Mouse (Mus musculus): ENCODE results near the gene Tekt5. TPM values are rescaled to one million over a fixed set of nuclear protein-coding genes. Genes with fewer than 3 reads are reported as not detected.

Tekt5 gene
- polyA plus RNA-seq, 1 experiment, result 10.9 TPM

DNA sequence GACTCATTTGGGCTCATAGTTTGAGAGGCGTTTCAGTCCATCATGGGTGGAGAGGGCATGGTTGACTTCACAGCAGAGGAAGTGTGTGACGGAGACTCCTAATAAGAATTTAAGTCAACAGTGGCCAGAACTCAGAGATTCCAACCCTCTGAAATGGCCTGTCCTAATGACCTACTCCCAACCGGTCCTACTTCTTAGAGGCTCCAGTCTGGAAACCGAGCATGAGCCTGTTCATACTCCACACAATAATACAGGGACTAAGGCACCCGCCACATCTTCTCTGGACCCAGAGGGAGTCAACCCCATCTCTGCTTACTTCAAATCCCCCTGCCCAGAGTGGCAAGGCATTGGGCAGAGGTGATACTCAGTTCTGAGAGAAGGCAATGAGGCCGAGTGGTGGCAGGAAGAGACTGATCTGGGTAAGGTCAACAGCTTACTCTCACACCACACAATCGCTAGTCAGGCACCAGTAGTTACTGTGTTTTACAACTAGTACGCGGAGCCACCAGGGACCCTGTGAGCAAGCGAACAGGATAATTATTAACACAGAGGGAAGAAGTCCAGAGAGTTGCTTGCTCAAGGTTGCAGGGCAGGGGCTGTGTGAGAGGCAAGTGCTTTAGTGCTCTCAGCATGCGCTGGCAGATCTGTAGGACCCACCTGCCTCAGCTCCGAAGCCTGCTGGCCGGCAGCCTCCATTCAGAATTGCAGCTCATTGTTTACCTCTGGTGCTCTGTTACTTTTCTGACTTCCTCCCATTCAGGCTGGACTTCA, 67.5 kb downstream of the Tekt5 start:
- no peaks in the 10 kb centered on the region for H3K4me1 ChIP-seq (ENCODE audit: control insufficient read depth, insufficient read depth, low read length)
- H3K4me3 ChIP-seq (ENCODE audit: insufficient read depth, low read length), result no peak overlapping the region
- TF ChIP-seq CTCF (IDR thresholded peaks at IDR 0.05; ENCODE audit: extremely low read depth, insufficient read depth, low read length) (no peak), POLR2A (IDR thresholded peaks at IDR 0.05; ENCODE audit: extremely low read depth, insufficient read depth, low read length) (no peak)
- H3K27ac ChIP-seq (ENCODE audit: insufficient read depth, low read length), result no peak overlapping the region

DNA sequence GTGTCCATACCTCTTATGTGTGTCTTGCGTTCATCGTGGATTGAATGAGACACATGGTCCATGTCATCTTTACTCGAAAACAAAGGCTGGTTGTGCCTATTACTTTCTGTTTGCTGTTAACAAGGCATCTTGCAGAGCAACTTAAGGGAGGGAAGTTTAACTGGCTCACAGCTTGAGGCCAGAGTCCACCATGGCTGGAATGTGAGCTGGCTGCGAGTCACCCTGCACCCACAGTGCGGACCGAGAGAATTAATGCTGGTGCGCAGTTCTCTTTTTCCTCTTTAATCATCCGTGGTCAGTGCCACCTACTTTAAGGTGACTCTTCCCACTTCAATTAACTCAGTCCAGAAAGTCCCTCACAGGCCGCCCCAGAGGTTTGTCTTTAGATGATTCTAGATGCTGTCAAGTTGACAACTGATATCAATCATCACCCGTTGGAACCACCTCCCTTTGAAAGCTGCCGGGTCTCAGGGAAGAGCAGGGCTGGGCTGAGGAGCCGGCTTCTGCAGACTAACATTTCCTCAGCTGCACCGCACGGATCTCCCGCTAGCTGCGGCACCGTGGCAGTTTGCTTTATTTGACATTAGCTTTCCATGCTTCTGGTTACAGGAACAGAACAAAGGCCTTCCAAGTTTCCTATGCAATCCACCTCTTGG, 75.2 kb downstream of the Tekt5 start:
- no peaks in the 10 kb centered on the region for H3K4me1 ChIP-seq (ENCODE audit: control insufficient read depth, insufficient read depth, low read length)
- no peak overlapping the region for H3K4me3 ChIP-seq (ENCODE audit: insufficient read depth, low read length)
- TF ChIP-seq CTCF (IDR thresholded peaks at IDR 0.05; ENCODE audit: extremely low read depth, insufficient read depth, low read length), result no peak
- TF ChIP-seq POLR2A (IDR thresholded peaks at IDR 0.05; ENCODE audit: extremely low read depth, insufficient read depth, low read length), result no peak
- H3K27ac ChIP-seq (ENCODE audit: insufficient read depth, low read length), result no peak overlapping the region

DNA sequence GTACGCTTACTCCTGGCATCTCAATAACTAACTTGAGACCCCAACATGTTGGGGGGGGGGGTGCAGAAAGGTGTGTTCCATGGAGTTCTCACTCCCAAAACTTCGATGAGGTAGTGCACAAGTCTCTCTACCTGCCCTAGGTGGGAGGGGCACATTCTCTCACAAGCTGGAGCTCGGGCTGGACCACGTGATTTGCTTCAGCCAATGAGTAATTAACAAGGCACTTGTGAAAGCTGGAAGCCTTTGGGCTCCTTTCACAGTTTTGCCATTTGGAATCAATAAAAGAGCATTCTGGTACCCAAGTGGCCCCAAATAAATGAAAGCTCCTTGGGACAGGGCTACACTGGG, 78.1 kb downstream of the Tekt5 start:
- no peaks in the 10 kb centered on the region; the same call in 1 of the 2 replicates for H3K4me1 ChIP-seq (ENCODE audit: control insufficient read depth, insufficient read depth, low read length)
- TF ChIP-seq POLR2A (IDR thresholded peaks at IDR 0.05; ENCODE audit: extremely low read depth, insufficient read depth, low read length) (no peak), CTCF (IDR thresholded peaks at IDR 0.05; ENCODE audit: extremely low read depth, insufficient read depth, low read length) (no peak)
- no peak overlapping the region for H3K4me3 ChIP-seq (ENCODE audit: insufficient read depth, low read length)
- no peak overlapping the region for H3K27ac ChIP-seq (ENCODE audit: insufficient read depth, low read length)

DNA sequence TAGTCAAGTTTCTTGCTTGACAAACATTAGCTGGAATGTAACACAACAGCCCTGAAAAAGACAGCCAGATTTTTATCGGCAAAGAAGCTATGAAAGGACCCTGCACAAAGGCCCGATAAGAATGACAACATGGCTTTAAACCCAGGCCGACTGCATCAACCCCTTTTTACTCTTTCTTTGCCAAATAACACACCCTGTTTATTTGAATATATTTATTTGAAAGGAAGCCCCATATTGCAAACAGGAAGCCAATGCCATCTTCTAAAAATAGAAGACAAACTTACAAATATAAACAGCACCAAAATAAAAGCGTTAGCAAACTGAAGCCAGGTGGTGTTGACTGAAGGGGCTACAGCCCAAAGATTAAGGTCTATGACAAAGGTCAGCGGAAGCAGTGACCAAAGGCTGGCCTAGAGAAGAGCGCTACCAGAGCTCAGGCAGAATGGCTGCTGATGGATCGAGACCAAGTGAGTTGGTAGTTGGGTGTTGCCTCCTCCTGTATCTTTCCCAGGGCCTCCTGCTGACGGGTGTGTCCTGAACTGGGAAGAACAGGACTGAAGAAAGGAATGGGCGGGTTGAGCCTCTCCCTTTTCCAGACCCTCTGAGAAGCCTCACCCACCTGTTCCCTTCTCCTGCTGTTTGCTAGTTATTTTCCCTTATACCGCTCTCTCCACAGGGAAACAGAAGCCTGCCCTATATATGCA, 78.6 kb downstream of the Tekt5 start:
- Histone ChIP-seq H3K4me1 (ENCODE audit: control insufficient read depth, insufficient read depth, low read length) (no peaks in the 10 kb centered on the region; the same call in 1 of the 2 replicates), H3K27ac (ENCODE audit: insufficient read depth, low read length) (no peak overlapping the region), H3K4me3 (ENCODE audit: insufficient read depth, low read length) (no peak overlapping the region)
- TF ChIP-seq POLR2A (IDR thresholded peaks at IDR 0.05; ENCODE audit: extremely low read depth, insufficient read depth, low read length) (no peak), CTCF (IDR thresholded peaks at IDR 0.05; ENCODE audit: extremely low read depth, insufficient read depth, low read length) (no peak)

DNA sequence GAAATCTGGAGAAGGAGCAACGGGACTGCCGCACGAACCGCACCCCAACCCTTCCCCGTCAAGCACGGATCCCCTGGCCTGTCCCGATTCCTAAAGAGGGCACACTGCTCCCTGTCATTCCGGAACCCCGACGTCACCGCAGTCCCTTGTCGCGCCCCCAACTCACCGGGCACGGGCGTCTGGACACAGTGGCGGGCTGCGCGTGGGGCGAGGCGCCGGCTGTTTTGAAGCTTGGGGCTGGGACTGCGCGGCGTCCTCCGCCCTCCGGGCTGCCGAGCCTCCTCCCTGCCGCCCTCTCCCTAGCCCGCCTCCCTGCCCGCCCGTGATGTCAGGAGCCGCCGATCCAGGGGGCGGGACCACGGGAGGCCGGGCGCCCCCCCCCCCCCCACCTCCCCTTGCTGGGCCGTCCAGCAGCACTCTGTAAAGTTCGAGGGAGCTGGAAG, 81.6 kb downstream of the Tekt5 start, which contains the start of gene Emp2:
Emp2 (minus strand) TSS at position 323 of the 443 bp plus-strand sequence.
- Histone ChIP-seq H3K27ac (ENCODE audit: insufficient read depth, low read length) (no peak within 1 kb of the TSS), H3K4me3 (ENCODE audit: insufficient read depth, low read length) (peak within 1 kb of the TSS; percentile 44), H3K4me1 (ENCODE audit: control insufficient read depth, insufficient read depth, low read length) (no peaks in the 10 kb centered on the region; the same call in 1 of the 2 replicates)
- TF ChIP-seq CTCF (IDR thresholded peaks at IDR 0.05; ENCODE audit: extremely low read depth, insufficient read depth, low read length) (no peak), POLR2A (IDR thresholded peaks at IDR 0.05; ENCODE audit: extremely low read depth, insufficient read depth, low read length) (no peak)

DNA sequence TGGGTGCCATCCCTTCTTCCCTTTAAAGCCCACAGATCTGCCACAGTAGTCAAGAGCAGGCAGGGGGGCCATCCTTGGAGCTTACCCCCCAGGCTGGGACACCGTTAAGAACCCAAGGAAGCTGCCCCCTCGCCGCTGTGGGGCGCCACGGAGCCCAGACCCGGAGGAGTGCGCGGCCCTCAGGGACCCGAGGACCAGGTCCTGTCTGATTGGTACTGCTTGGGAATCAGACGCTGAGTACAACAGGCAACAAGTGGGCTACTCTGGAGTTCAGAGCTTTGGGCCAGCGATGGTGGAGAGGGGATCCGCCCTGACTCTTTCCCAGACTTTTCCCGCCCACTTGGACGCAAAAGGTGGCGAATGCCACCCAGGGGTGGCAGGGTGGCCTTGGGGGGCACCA, 82.1 kb downstream of the Tekt5 start:
- Histone ChIP-seq H3K4me3 (ENCODE audit: insufficient read depth, low read length) (peak overlapping the region; percentile 44), H3K4me1 (ENCODE audit: control insufficient read depth, insufficient read depth, low read length) (no peaks in the 10 kb centered on the region; the same call in 1 of the 2 replicates), H3K27ac (ENCODE audit: insufficient read depth, low read length) (no peak overlapping the region)
- TF ChIP-seq POLR2A (IDR thresholded peaks at IDR 0.05; ENCODE audit: extremely low read depth, insufficient read depth, low read length) (no peak), CTCF (IDR thresholded peaks at IDR 0.05; ENCODE audit: extremely low read depth, insufficient read depth, low read length) (no peak)

DNA sequence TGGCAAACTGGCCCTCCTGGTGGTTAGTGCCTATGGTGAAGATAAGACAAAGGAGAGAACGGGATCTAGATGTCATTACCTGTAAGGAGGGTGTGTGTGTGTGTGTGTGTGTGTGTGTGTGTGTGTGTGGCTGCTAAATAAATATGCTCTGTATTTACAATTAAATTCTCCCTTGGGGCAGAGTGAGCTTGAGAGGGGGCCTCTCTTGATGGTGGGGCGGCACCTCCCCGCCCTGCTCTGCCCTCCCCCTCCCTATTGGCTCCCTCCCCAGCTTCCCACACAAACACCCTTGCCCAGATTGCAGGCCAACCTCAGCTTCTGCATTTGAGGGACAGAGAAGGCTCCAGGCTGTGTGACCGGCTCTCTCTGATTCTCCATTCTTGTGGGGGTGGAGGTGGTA, 83.3 kb downstream of the Tekt5 start:
- no peak overlapping the region for H3K27ac ChIP-seq (ENCODE audit: insufficient read depth, low read length)
- H3K4me3 ChIP-seq (ENCODE audit: insufficient read depth, low read length), result no peak overlapping the region
- TF ChIP-seq CTCF (IDR thresholded peaks at IDR 0.05; ENCODE audit: extremely low read depth, insufficient read depth, low read length) (no peak), POLR2A (IDR thresholded peaks at IDR 0.05; ENCODE audit: extremely low read depth, insufficient read depth, low read length) (no peak)
- no peaks in the 10 kb centered on the region; the same call in 1 of the 2 replicates for H3K4me1 ChIP-seq (ENCODE audit: control insufficient read depth, insufficient read depth, low read length)

DNA sequence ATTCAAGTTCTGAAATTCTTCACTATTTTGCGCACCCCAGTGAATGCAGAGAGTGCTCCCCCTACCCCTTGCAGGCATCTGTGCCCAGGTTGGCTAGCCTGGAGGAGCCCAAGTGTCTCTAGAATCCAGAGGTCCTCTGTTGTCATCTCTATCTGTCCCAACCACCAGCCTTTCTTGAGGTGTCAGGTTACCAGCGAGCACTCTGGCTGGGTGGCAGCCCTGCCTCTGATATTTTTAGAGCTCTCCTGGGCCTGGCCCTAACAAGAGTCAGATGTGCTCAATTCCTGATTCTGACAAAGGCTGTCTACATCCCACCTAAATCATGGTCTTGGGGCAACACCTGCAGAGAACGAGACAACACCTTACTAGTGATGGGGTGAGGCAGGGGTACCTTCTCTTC, 84.2 kb downstream of the Tekt5 start:
- Histone ChIP-seq H3K4me1 (ENCODE audit: control insufficient read depth, insufficient read depth, low read length) (no peaks in the 10 kb centered on the region; the same call in 1 of the 2 replicates), H3K4me3 (ENCODE audit: insufficient read depth, low read length) (no peak overlapping the region), H3K27ac (ENCODE audit: insufficient read depth, low read length) (no peak overlapping the region)
- TF ChIP-seq POLR2A (IDR thresholded peaks at IDR 0.05; ENCODE audit: extremely low read depth, insufficient read depth, low read length) (no peak), CTCF (IDR thresholded peaks at IDR 0.05; ENCODE audit: extremely low read depth, insufficient read depth, low read length) (no peak)

DNA sequence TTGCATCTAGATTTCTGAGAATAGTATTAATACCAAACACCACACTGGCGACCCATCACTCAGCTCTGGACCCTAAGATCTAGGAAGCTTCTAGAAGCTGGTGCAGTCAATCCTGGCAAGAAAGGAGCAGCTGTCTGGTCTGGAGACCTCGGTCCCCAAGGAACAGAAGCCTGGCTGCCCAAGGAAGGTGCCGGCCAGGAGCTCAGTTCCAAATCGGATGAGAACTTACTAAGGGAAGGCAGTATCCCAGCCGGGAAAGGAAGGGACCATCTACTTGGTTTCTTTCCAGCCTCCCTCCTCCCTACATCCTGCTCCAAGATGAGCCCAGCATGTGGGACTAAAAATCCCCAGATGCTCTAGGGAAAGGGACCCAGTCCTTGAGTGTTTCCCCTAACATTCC, 84.8 kb downstream of the Tekt5 start:
- no peak for TF ChIP-seq CTCF (IDR thresholded peaks at IDR 0.05; ENCODE audit: extremely low read depth, insufficient read depth, low read length)
- Histone ChIP-seq H3K4me1 (ENCODE audit: control insufficient read depth, insufficient read depth, low read length) (no peaks in the 10 kb centered on the region; the same call in 1 of the 2 replicates), H3K4me3 (ENCODE audit: insufficient read depth, low read length) (no peak overlapping the region), H3K27ac (ENCODE audit: insufficient read depth, low read length) (no peak overlapping the region)

Other genes starting within 250 kb of the Tekt5 start
- gene Rpl39l, start 225.3 kb downstream of the Tekt5 start, polyA plus RNA-seq (2012; rRNA removed), result 0.19 TPM in 1 of 2 replicates, not detected in the other
- 0.13 TPM in 1 of 2 replicates, not detected in the other for gene Atf7ip2, start 202.8 kb downstream of the Tekt5 start, polyA plus RNA-seq (2012; rRNA removed)
- gene Emp2, start 81.5 kb downstream of the Tekt5 start, polyA plus RNA-seq (2012; rRNA removed), result 18.2 and 19.4 TPM in 2 replicates
- gene Nubp1, start 16.5 kb upstream of the Tekt5 start, polyA plus RNA-seq (2012; rRNA removed), result 24.6 and 26.3 TPM in 2 replicates
- 30.5 and 31.1 TPM in 2 replicates for gene Tvp23a, start 51.9 kb upstream of the Tekt5 start, polyA plus RNA-seq (2012; rRNA removed)
- gene Ciita, start 84.6 kb upstream of the Tekt5 start, polyA plus RNA-seq (2012; rRNA removed), result 0.06 and 0.08 TPM in 2 replicates
- gene Dexi, start 147.6 kb upstream of the Tekt5 start, polyA plus RNA-seq (2012; rRNA removed), result 84.5 and 85.3 TPM in 2 replicates
- gene Clec16a, start 149.8 kb upstream of the Tekt5 start, polyA plus RNA-seq (2012; rRNA removed), result 46.2 and 49.3 TPM in 2 replicates

All from cortical plate, adult 2 months (tissue).